8 mouse cellular contexts compared by ENCODE assay signal in the genomic region with DNA sequence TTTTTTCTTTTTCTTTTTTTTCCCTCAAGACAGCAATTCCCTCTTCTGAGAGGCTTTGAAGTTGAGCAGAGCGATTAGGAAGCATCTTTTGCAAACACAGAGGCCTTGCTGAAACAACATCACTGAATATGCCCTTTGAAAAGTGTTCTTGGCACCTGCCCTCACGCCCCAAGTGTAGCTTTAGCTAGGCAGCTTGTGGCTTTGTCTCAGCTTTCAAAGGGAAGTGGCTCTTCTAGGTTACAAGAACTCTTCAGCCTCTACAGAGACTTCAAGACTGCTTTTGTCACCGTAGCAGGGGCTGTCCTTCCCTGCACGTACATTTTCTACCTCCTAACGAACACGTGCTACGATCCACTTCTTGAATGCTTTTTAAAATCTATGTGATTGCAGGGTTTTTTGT. TPM values are rescaled to one million over a fixed set of nuclear protein-coding genes. Genes with fewer than 3 reads are reported as not detected.
DNase-seq lines count a peak whose midpoint lies in the region; ATAC-seq lines count a peak whose summit lies in the region.

No protein-coding gene starts in this region.

- no peak overlapping the region for H3K4me3 ChIP-seq in heart, embryonic 14.5 days (ENCODE audit: control insufficient read depth in 1 of 2, insufficient read depth in 1 of 2, low read depth in 1 of 2, low read length in 2 of 2)
- H3K4me3 ChIP-seq in midbrain, embryonic 16.5 days (ENCODE audit: low read depth, low read length) = no peak overlapping the region

- no peaks in the 10 kb centered on the region for H3K36me3 ChIP-seq in heart, embryonic 14.5 days (ENCODE audit: control insufficient read depth, insufficient read depth, low read length)
- no peaks in the 10 kb centered on the region for H3K36me3 ChIP-seq in midbrain, embryonic 16.5 days (ENCODE audit: control insufficient read depth, insufficient read depth, low read length)

- H3K4me2 ChIP-seq in heart, embryonic 14.5 days (ENCODE audit: low read length) = no peak overlapping the region
- no peak overlapping the region for H3K4me2 ChIP-seq in midbrain, embryonic 16.5 days (ENCODE audit: low read length)

- no peaks in the 10 kb centered on the region for H3K27me3 ChIP-seq in heart, embryonic 14.5 days (ENCODE audit: control insufficient read depth, insufficient read depth, low read length)
- no peaks in the 10 kb centered on the region for H3K27me3 ChIP-seq in midbrain, embryonic 16.5 days (ENCODE audit: control insufficient read depth, insufficient read depth, low read depth, low read length)

- peak overlapping the region; percentile 3; the same call in 1 of the 2 replicates for H3K9ac ChIP-seq in heart, embryonic 14.5 days (ENCODE audit: low read length)
- H3K9ac ChIP-seq in midbrain, embryonic 16.5 days (ENCODE audit: low read depth, low read length) = no peak overlapping the region

- intact Hi-C loops in heart, postnatal 25 days (cut with DNase I) = loop anchor here (10.0 kb wide), 1 partner anchor 144 kb away; no protein-coding TSS in a partner anchor

- peaks cover 7 to 30% of the 10 kb centered on the region in 2 experiments for H3K4me1 ChIP-seq in heart, embryonic 14.5 days (ENCODE audit: control insufficient read depth in 2 of 2, insufficient read depth in 2 of 2, low read length in 2 of 2)
- H3K4me1 ChIP-seq in midbrain, embryonic 16.5 days (ENCODE audit: control insufficient read depth, insufficient read depth, low read length) = peaks cover 5% of the 10 kb centered on the region

- WGBS in heart, embryonic 14.5 days = 64% methylated on average over 7 of the region's 7 CpGs
- WGBS in midbrain, embryonic 16.5 days = 38% methylated on average over 7 of the region's 7 CpGs

- H3K9me3 ChIP-seq in heart, embryonic 14.5 days (ENCODE audit: control insufficient read depth, low read length) = no peaks in the 10 kb centered on the region
- H3K9me3 ChIP-seq in midbrain, embryonic 16.5 days (replicated peaks; ENCODE audit: control insufficient read depth, low read length, poor library complexity, severe bottlenecking) = no peaks in the 10 kb centered on the region

- peak overlapping the region; percentile 65 to 79 for H3K27ac ChIP-seq in heart, embryonic 14.5 days (replicated peaks in 1 of 2; ENCODE audit: control insufficient read depth in 1 of 2, insufficient read depth in 1 of 2, low read depth in 2 of 2, low read length in 2 of 2)
- H3K27ac ChIP-seq in midbrain, embryonic 16.5 days (ENCODE audit: low read length) = peak overlapping the region; percentile 52; the same call in 1 of the 2 replicates

- DNase-seq in heart, postnatal 25 days (ENCODE audit: low spot score) = no peak
- peak; percentile 24 for DNase-seq in R1 (ENCODE audit: low read depth, low spot score)
- DNase-seq in frontal cortex, adult 2 months (ENCODE audit: extremely low spot score in 1 of 2, low spot score in 1 of 2) = no peak
- DNase-seq in gastrocnemius, postnatal 4 days (ENCODE audit: low spot score in 2 of 2) = no peak
- no peak for DNase-seq in adrenal gland, adult (ENCODE audit: inconsistent age in 2 of 2, low spot score in 1 of 2)

- ATAC-seq in heart, embryonic 14.5 days (ENCODE audit: insufficient number of reproducible peaks, insufficient read depth, low FRiP score, low read depth) = no peak
- peak; percentile 34 to 60 for ATAC-seq in hematopoietic stem cell, adult 5-6 weeks (replicated peaks in 1 of 2; ENCODE audit: insufficient read depth in 1 of 2, low FRiP score in 2 of 2, low TSS enrichment in 1 of 2, low read depth in 1 of 2, poor library complexity in 2 of 2, severe bottlenecking in 2 of 2)
- no peak for ATAC-seq in midbrain, embryonic 16.5 days

RNA-seq across cellular contexts. Expression of a gene that starts 4.0 kb away (rescaled TPM):
- 843 and 883 TPM in 2 replicates for polyA plus RNA-seq in heart, embryonic 14.5 days (2014; fragmentation: Nextera tagmentation; extraction: Ambion mirVana)
- total RNA-seq in heart, postnatal 25 days (2021) = 100 to 1,000 TPM; 627 to 640 TPM
- 901 and 1,019 TPM in 2 replicates for total RNA-seq in hematopoietic stem cell, adult 5-6 weeks (2017)
- 627 and 698 TPM in 2 replicates for polyA plus RNA-seq in midbrain, embryonic 16.5 days (2015; fragmentation: Nextera tagmentation; extraction: Ambion mirVana)
- polyA plus RNA-seq in frontal cortex, adult 2 months (2012; rRNA removed) = 1,263 and 1,284 TPM in 2 replicates
- 100 to 1,000 TPM; 486 to 491 TPM for total RNA-seq in gastrocnemius, postnatal 4 days (2021)

Comparison
In these comparisons a context has a peak if more than half of its experiments do, and no peak if none do; other contexts are left out.
1. ATAC-seq: peak in hematopoietic stem cell, adult 5-6 weeks (2 of 2); none in heart, embryonic 14.5 days (single experiment) and midbrain, embryonic 16.5 days (single experiment).